Mouse (Mus musculus) urinary bladder, adult 2 months (tissue): ENCODE measurements around the gene Dhx57. TPM values are rescaled to one million over a fixed set of nuclear protein-coding genes. Genes with fewer than 3 reads are reported as not detected.
"Not testable (repeated sequence)": the region's sequence is repeated elsewhere in the genome, so short reads cannot be mapped to it uniquely, and the experiment has no call there.

ENCODE experiments used
- DNase-seq: peaks from one replicate; pipeline ENCODE4 v3.0.0; 2022; ENCODE audit warnings: low spot score
- polyA plus RNA-seq: library from polyadenylated mRNA; depleted of rRNA; stranded (reverse); fragments of >200 nt; gene quantifications from 2 replicates; pipeline ENCODE4 v1.2.3, GENCODE M21; 2012

Dhx57 gene
- polyA plus RNA-seq, 1 experiment = 20.4 TPM

- no peak for DNase-seq
Measured at GRCm38 (mm10) chr17:80254421-80254820, 35.9 kb downstream of the Dhx57 start.

- no peak for DNase-seq
Measured at GRCm38 (mm10) chr17:80252757-80253525, 37.3 kb downstream of the Dhx57 start.

GRCm38 (mm10) chr17:80243116-80243515, 47.2 kb downstream of the Dhx57 start:
- DNase-seq = no peak

GRCm38 (mm10) chr17:80241594-80241993, 48.7 kb downstream of the Dhx57 start:
- no peak for DNase-seq

- no peak for DNase-seq
Measured at GRCm38 (mm10) chr17:80237475-80237874, 52.8 kb downstream of the Dhx57 start.

GRCm38 (mm10) chr17:80236805-80237204, 53.5 kb downstream of the Dhx57 start:
- DNase-seq = no peak

- no peak for DNase-seq
Measured at GRCm38 (mm10) chr17:80235477-80235876, 54.8 kb downstream of the Dhx57 start.

GRCm38 (mm10) chr17:80234376-80234775, 55.9 kb downstream of the Dhx57 start:
- DNase-seq = no peak

GRCm38 (mm10) chr17:80233844-80234243, 56.4 kb downstream of the Dhx57 start:
- DNase-seq = no peak

GRCm38 (mm10) chr17:80229396-80229795, 60.9 kb downstream of the Dhx57 start:
- no peak for DNase-seq

- DNase-seq = not testable (repeated sequence)
Measured at GRCm38 (mm10) chr17:80225142-80225541, 65.1 kb downstream of the Dhx57 start.

GRCm38 (mm10) chr17:80224326-80225116, 65.8 kb downstream of the Dhx57 start, which contains the start of gene Gemin6:
Gemin6 (plus strand) TSS chr17:80224441.
- DNase-seq = peak; percentile 54

- no peak for DNase-seq
Measured at GRCm38 (mm10) chr17:80223829-80224228, 66.4 kb downstream of the Dhx57 start.

GRCm38 (mm10) chr17:80221890-80222628, 68.2 kb downstream of the Dhx57 start:
- no peak for DNase-seq

GRCm38 (mm10) chr17:80221202-80221601, 69.1 kb downstream of the Dhx57 start:
- DNase-seq = no peak

GRCm38 (mm10) chr17:80220131-80220530, 70.1 kb downstream of the Dhx57 start:
- DNase-seq = no peak

- not testable (repeated sequence) for DNase-seq
Measured at GRCm38 (mm10) chr17:80213998-80214397, 76.3 kb downstream of the Dhx57 start.

- DNase-seq = peak; percentile 100
Measured at GRCm38 (mm10) chr17:80206671-80207581, 83.3 kb downstream of the Dhx57 start, which contains the start of the genes Srsf7 and Ttc39d. Srsf7 (minus strand) TSS chr17:80207307. Ttc39d (plus strand) TSS chr17:80207460.

GRCm38 (mm10) chr17:80206301-80206670, 84.0 kb downstream of the Dhx57 start:
- DNase-seq = no peak

GRCm38 (mm10) chr17:80205657-80206056, 84.6 kb downstream of the Dhx57 start:
- no peak for DNase-seq
